Mouse (Mus musculus) ES-E14 (cell line): ENCODE data around the gene Cfhr2. TPM values are rescaled to one million over a fixed set of nuclear protein-coding genes. Genes with fewer than 3 reads are reported as not detected.
"Not testable (repeated sequence)": the region's sequence is repeated elsewhere in the genome, so short reads cannot be mapped to it uniquely, and the experiment has no call there.

Source experiments
- DNase-seq: peaks from one replicate; pipeline ENCODE4 v3.0.0-alpha.2; 2013; ENCODE audit warnings: low read depth, low spot score
- H3K27ac ChIP-seq: 2 replicates; pipeline ENCODE4 v1.5.1; 2012; ENCODE audit warnings: low read depth, mild to moderate bottlenecking, low read length, moderate library complexity, mixed read lengths; ENCODE audit not compliant: poor library complexity, insufficient read depth, severe bottlenecking
- H3K36me3 ChIP-seq: 2 replicates; pipeline ENCODE4 v1.6.1; 2012; ENCODE audit warnings: mild to moderate bottlenecking, low read length, moderate library complexity, mixed read lengths; ENCODE audit not compliant: control insufficient read depth, poor library complexity, insufficient read depth, severe bottlenecking
- H3K4me1 ChIP-seq, 2 experiments: fragments of 150-350 bp in 1 of 2; sonication (generic) in 1 of 2; 2 replicates each; pipeline ENCODE4 v1.6.1; 2012; ENCODE audit warnings: low read length in 2 of 2, mild to moderate bottlenecking in 1 of 2, mixed read lengths in 1 of 2; ENCODE audit not compliant: control insufficient read depth in 2 of 2, insufficient read depth in 2 of 2, poor library complexity in 1 of 2
- H3K4me3 ChIP-seq, 2 experiments: fragments of 150-350 bp in 1 of 2; sonication (generic) in 1 of 2; 2 replicates each; pipeline ENCODE4 v1.5.1; 2012; ENCODE audit warnings: low read length in 2 of 2, low read depth in 1 of 2, mild to moderate bottlenecking in 1 of 2, mixed read lengths in 1 of 2; ENCODE audit not compliant: insufficient read depth in 1 of 2, poor library complexity in 1 of 2, severe bottlenecking in 1 of 2
- H3K9ac ChIP-seq: 2 replicates; pipeline ENCODE4 v1.6.1; 2012; ENCODE audit warnings: low read depth, mild to moderate bottlenecking, low read length, mixed read lengths; ENCODE audit not compliant: poor library complexity, insufficient read depth, severe bottlenecking
- H3K9me3 ChIP-seq: fragments of 150-350 bp; sonication (generic); 2 replicates; pipeline ENCODE4 v1.6.1; 2012; ENCODE audit warnings: low read depth, mild to moderate bottlenecking, low read length; ENCODE audit not compliant: control insufficient read depth, insufficient read depth
- CHD2 ChIP-seq: IDR thresholded peaks from 2 replicates; pipeline ENCODE4 v1.6.1; 2014; ENCODE audit warnings: mild to moderate bottlenecking, low read depth, low read length, inconsistent platforms
- HCFC1 ChIP-seq: IDR thresholded peaks from 2 replicates; pipeline ENCODE4 v1.6.1; 2012; ENCODE audit warnings: low read length, inconsistent platforms, borderline replicate concordance; ENCODE audit not compliant: insufficient read depth
- MAFK ChIP-seq: IDR thresholded peaks from 2 replicates; pipeline ENCODE4 v1.6.1; 2014; ENCODE audit warnings: mild to moderate bottlenecking, low read depth, low read length, inconsistent platforms; ENCODE audit not compliant: insufficient read depth
- ZC3H11A ChIP-seq: IDR thresholded peaks from 2 replicates; pipeline ENCODE4 v1.6.1; 2012; ENCODE audit warnings: low read depth, mild to moderate bottlenecking, inconsistent platforms, low read length, borderline replicate concordance
- ZNF384 ChIP-seq: IDR thresholded peaks from 2 replicates; pipeline ENCODE4 v1.6.1; 2012; ENCODE audit warnings: low read depth, low read length, inconsistent platforms
- in situ Hi-C, 2 experiments: fragments of 600-800 bp; cut with MboI; formaldehyde crosslinking; loops; one replicate each; pipeline ENCODE4 v1.15.1; 2025; ENCODE audit warnings: low sequenced_read_pairs in 2 of 2, inconsistent platforms in 1 of 2; ENCODE audit not compliant: unreplicated experiment in 2 of 2
- total RNA-seq: library from RNA; depleted of rRNA; stranded (reverse); fragments of 300-350 nt; gene quantifications from 2 replicates; pipeline ENCODE4 v1.2.3, GENCODE M21; 2012; rRNA removed

The Cfhr2 gene
- total RNA-seq, 1 experiment = not detected

- H3K4me1 ChIP-seq = no peaks in the 10 kb centered on the region
- in situ Hi-C loops = no loop called here
Observed at GRCm38 (mm10) chr1:139808594-139808993, 49.9 kb downstream of the Cfhr2 start.

DNA sequence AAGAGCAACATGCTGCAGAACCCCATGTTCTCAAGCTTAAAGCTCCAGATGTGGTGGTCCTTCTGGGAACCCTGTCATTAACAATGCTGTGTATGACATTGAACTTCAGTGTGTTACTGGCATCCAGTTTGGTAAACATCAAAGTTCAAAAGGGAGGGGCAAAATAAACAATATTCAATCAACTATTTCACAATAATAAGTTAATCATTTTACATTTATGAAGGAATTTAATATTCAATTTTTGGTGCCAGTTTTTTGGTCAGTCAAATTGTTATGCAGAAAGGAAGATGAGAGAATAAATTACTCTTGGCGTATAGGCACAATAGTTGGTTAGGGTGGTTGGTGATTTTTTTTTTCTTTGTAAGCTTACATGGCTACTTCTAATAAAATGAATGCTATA, 77.4 kb downstream of the Cfhr2 start, which contains the start of gene Gm4788:
Gene Gm4788 (minus strand): TSS at position 101 of the 400 bp plus-strand sequence.
- no peak within 1 kb of the TSS for H3K9ac ChIP-seq

More at GRCm38 (mm10) chr1:139808594-139808993, 49.9 kb downstream of the Cfhr2 start:
- DNase-seq = no peak
- Histone ChIP-seq H3K27ac (no peak overlapping the region), H3K9ac (no peak overlapping the region), H3K4me3 (no peak overlapping the region), H3K9me3 (no peaks in the 10 kb centered on the region), H3K36me3 (no peaks in the 10 kb centered on the region)
- TF ChIP-seq CHD2 (no peak), MAFK (no peak), ZNF384 (no peak), ZC3H11A (no peak), HCFC1 (no peak)

GRCm38 (mm10) chr1:139769913-139770312, 88.6 kb downstream of the Cfhr2 start:
- H3K4me3 ChIP-seq, H3K9me3 ChIP-seq, H3K36me3 ChIP-seq, in situ Hi-C loops, DNase-seq, H3K27ac ChIP-seq, H3K4me1 ChIP-seq, H3K9ac ChIP-seq: not testable (repeated sequence)

More for the DNA sequence above, 77.4 kb downstream of the Cfhr2 start, which contains the start of gene Gm4788:
- no peak within 1 kb of the TSS for H3K4me3 ChIP-seq
- no peaks in the 10 kb centered on the region for H3K9me3 ChIP-seq
- TF ChIP-seq ZC3H11A (no peak), MAFK (no peak), ZNF384 (no peak), HCFC1 (no peak), CHD2 (no peak)
- DNase-seq = no peak
- no peaks in the 10 kb centered on the region for H3K36me3 ChIP-seq
- in situ Hi-C loops = no loop called here
- no peaks in the 10 kb centered on the region for H3K4me1 ChIP-seq
- H3K27ac ChIP-seq = no peak within 1 kb of the TSS

Other genes with a start within 250 kb of the Cfhr2 start
- not detected in 2 replicates for gene Gm4788, start 77.5 kb downstream of the Cfhr2 start, total RNA-seq